Comparison of ENCODE assay signal across 8 mouse cellular contexts in genomic region chr10:53580137-53580536, GRCm38 (mm10). TPM values are rescaled to one million over a fixed set of nuclear protein-coding genes. Genes with fewer than 3 reads are reported as not detected.
A peak's percentile ranks its signal among the peaks of the same experiment; 100 is the strongest.
DNase-seq lines count a peak whose midpoint lies in the region; ATAC-seq and TF ChIP-seq lines count a peak whose summit lies in the region.
"Had no signal": no experiment of that assay in that cellular context is flagged by ENCODE, and none has a peak within 500 bp of the region (broad histone marks: within the 10 kb centered on the region; RNA-seq: fewer than 3 reads in every experiment).

No protein-coding gene starts in this region.

- DNase-seq in MEL (ENCODE audit: low read depth, low spot score): peak; percentile 82
- peak; percentile 28 for DNase-seq in kidney, postnatal 10 days
- peak; percentile 13 for DNase-seq in midbrain, postnatal 0 days (ENCODE audit: low spot score)
- no peak for DNase-seq in adrenal gland, postnatal 4 days (ENCODE audit: low spot score in 2 of 2)

- H3K4me2 ChIP-seq in forebrain, embryonic 15.5 days (replicated peaks): peak overlapping the region; percentile 76
- peak overlapping the region; percentile 74 for H3K4me2 ChIP-seq in midbrain, postnatal 0 days (ENCODE audit: low read depth, low read length, poor library complexity, severe bottlenecking)

- H3K27ac ChIP-seq in ES-Bruce4 (ENCODE audit: insufficient read depth, low read length) (no peak overlapping the region), MEL (ENCODE audit: control insufficient read depth, low read depth, low read length) (peak overlapping the region; percentile 59)
- no peak overlapping the region for H3K27ac ChIP-seq in forebrain, embryonic 15.5 days (replicated peaks)
- H3K27ac ChIP-seq in midbrain, postnatal 0 days (ENCODE audit: low read depth, low read length): no peak overlapping the region

- H3K4me1 ChIP-seq in ES-Bruce4 (ENCODE audit: control insufficient read depth, insufficient read depth, low read length): no peaks in the 10 kb centered on the region
- H3K4me1 ChIP-seq in MEL (ENCODE audit: control insufficient read depth in 1 of 2, insufficient read depth in 2 of 2, low read length in 2 of 2): peaks cover 0 to 3% of the 10 kb centered on the region in 2 experiments; a peak in 2 of 4 replicates
- peaks cover 5% of the 10 kb centered on the region for H3K4me1 ChIP-seq in forebrain, embryonic 15.5 days
- H3K4me1 ChIP-seq in midbrain, postnatal 0 days (ENCODE audit: insufficient read depth, low read length): no peaks in the 10 kb centered on the region

- no peaks in the 10 kb centered on the region for H3K27me3 ChIP-seq in ES-Bruce4 (ENCODE audit: control insufficient read depth, insufficient read depth, low read length, poor library complexity, severe bottlenecking)
- H3K27me3 ChIP-seq in MEL (ENCODE audit: control insufficient read depth in 1 of 2, insufficient read depth in 2 of 2, low read length in 2 of 2): no peaks in the 10 kb centered on the region
- no peaks in the 10 kb centered on the region for H3K27me3 ChIP-seq in forebrain, embryonic 15.5 days
- H3K27me3 ChIP-seq in midbrain, postnatal 0 days (ENCODE audit: insufficient read depth, low read length): no peaks in the 10 kb centered on the region

- H3K4me3 ChIP-seq in ES-Bruce4 (ENCODE audit: low read depth, low read length) (peak overlapping the region; percentile 81), MEL (ENCODE audit: control insufficient read depth in 1 of 2, insufficient read depth in 1 of 2, low read depth in 2 of 2, low read length in 2 of 2) (peak overlapping the region; percentile 67 to 90)
- peak overlapping the region; percentile 41 for H3K4me3 ChIP-seq in forebrain, embryonic 15.5 days
- H3K4me3 ChIP-seq in midbrain, postnatal 0 days (ENCODE audit: low read depth, low read length): peak overlapping the region; percentile 30
- H3K4me3 ChIP-seq: myocyte had no signal

- TF ChIP-seq RAD21 in MEL (IDR thresholded peaks at IDR 0.05; ENCODE audit: low read depth, low read length): no peak

- TF ChIP-seq CTCF in ES-Bruce4 (IDR thresholded peaks at IDR 0.05; ENCODE audit: low read depth, low read length) (no peak), MEL (IDR thresholded peaks at IDR 0.05 in 2 of 3, conservative IDR thresholded peaks at IDR 0.05 in 1 of 3; ENCODE audit: control insufficient read depth in 1 of 3, insufficient read depth in 1 of 3, low read depth in 2 of 3, low read length in 3 of 3, poor library complexity in 1 of 3, severe bottlenecking in 1 of 3) (no peak)
- TF ChIP-seq CTCF in midbrain, postnatal 0 days (IDR thresholded peaks at IDR 0.05): no peak

- peak overlapping the region; percentile 46 for H3K9ac ChIP-seq in ES-Bruce4 (ENCODE audit: low read depth, poor library complexity, severe bottlenecking)
- H3K9ac ChIP-seq in MEL (ENCODE audit: control insufficient read depth, low read depth, low read length, poor library complexity, severe bottlenecking): peak overlapping the region; percentile 67
- H3K9ac ChIP-seq in forebrain, embryonic 15.5 days (replicated peaks): no peak overlapping the region
- H3K9ac ChIP-seq in midbrain, postnatal 0 days (replicated peaks; ENCODE audit: low read length, poor library complexity, severe bottlenecking): no peak overlapping the region

- TF ChIP-seq POLR2A in ES-Bruce4 (IDR thresholded peaks at IDR 0.05; ENCODE audit: insufficient read depth, low read length): no peak
- TF ChIP-seq POLR2A in MEL (IDR thresholded peaks at IDR 0.05; ENCODE audit: control insufficient read depth in 1 of 2, insufficient read depth in 1 of 2, low read depth in 1 of 2, low read length in 2 of 2, poor library complexity in 1 of 2): peak in 1 of 2 experiments; percentile 44; a peak in 1 of 4 replicates

- no peak for TF ChIP-seq EP300 in ES-Bruce4 (IDR thresholded peaks at IDR 0.05; ENCODE audit: insufficient read depth, low read depth, low read length)
- no peak for TF ChIP-seq EP300 in MEL (IDR thresholded peaks at IDR 0.05; ENCODE audit: low read depth in 1 of 2, low read length in 2 of 2)

- H3K9me3 ChIP-seq in ES-Bruce4 (replicated peaks; ENCODE audit: control insufficient read depth, insufficient read depth, low read length, poor library complexity, severe bottlenecking) (no peaks in the 10 kb centered on the region), MEL (replicated peaks; ENCODE audit: insufficient read depth, low read length) (no peaks in the 10 kb centered on the region)
- H3K9me3 ChIP-seq in forebrain, embryonic 15.5 days: no peaks in the 10 kb centered on the region
- no peaks in the 10 kb centered on the region for H3K9me3 ChIP-seq in midbrain, postnatal 0 days (ENCODE audit: low read length)

- ATAC-seq in forebrain, embryonic 15.5 days (replicated peaks): peak; percentile 67
- peak; percentile 60 for ATAC-seq in midbrain, postnatal 0 days (ENCODE audit: low FRiP score)
- ATAC-seq in monocyte, adult 5-6 weeks (replicated peaks; ENCODE audit: insufficient number of reproducible peaks, low FRiP score, low TSS enrichment, poor library complexity, severe bottlenecking): no peak

- H3K36me3 ChIP-seq in ES-Bruce4 (ENCODE audit: control insufficient read depth, insufficient read depth, low read length, poor library complexity, severe bottlenecking) (no peaks in the 10 kb centered on the region), MEL (ENCODE audit: control insufficient read depth in 1 of 2, insufficient read depth in 2 of 2, low read length in 2 of 2) (peaks cover 0 to 4% of the 10 kb centered on the region in 2 experiments; a peak in 1 of 4 replicates)
- no peaks in the 10 kb centered on the region for H3K36me3 ChIP-seq in forebrain, embryonic 15.5 days
- H3K36me3 ChIP-seq in midbrain, postnatal 0 days (ENCODE audit: insufficient read depth, low read length): no peaks in the 10 kb centered on the region

- H3K79me2 ChIP-seq in MEL (ENCODE audit: control insufficient read depth, insufficient read depth, low read length, poor library complexity): no peaks in the 10 kb centered on the region

- WGBS in forebrain, embryonic 15.5 days: 23% methylated on average over 7 of the region's 7 CpGs
- WGBS in midbrain, postnatal 0 days: 27% methylated on average over 6 of the region's 7 CpGs

TF ChIP-seq in MEL, 35 proteins besides CTCF, POLR2A, EP300 and RAD21 (continues in another document):
- TF ChIP-seq MYC (IDR thresholded peaks at IDR 0.05; ENCODE audit: low read depth, low read length): peak; percentile 78
- TF ChIP-seq ZC3H11A (IDR thresholded peaks at IDR 0.05; ENCODE audit: low read depth, low read length): no peak
- TF ChIP-seq JUND (IDR thresholded peaks at IDR 0.05; ENCODE audit: low read depth, low read length): no peak
- no peak for TF ChIP-seq GABPA (IDR thresholded peaks at IDR 0.05; ENCODE audit: low read depth, low read length)
- TF ChIP-seq TCF12 (IDR thresholded peaks at IDR 0.05; ENCODE audit: low read depth, low read length): no peak
- no peak for TF ChIP-seq CHD2 (IDR thresholded peaks at IDR 0.05; ENCODE audit: low read length)
- TF ChIP-seq BHLHE40 (IDR thresholded peaks at IDR 0.05; ENCODE audit: borderline replicate concordance, low read depth, low read length): no peak
- TF ChIP-seq NELFE (IDR thresholded peaks at IDR 0.05; ENCODE audit: low read depth, low read length): peak; percentile 40; the same call in 1 of the 2 replicates
- peak; percentile 62; the same call in 1 of the 2 replicates for TF ChIP-seq MAX (IDR thresholded peaks at IDR 0.05; ENCODE audit: low read length)
- TF ChIP-seq ZMIZ1 (IDR thresholded peaks at IDR 0.05; ENCODE audit: low read depth, low read length): no peak
- TF ChIP-seq SIN3A (IDR thresholded peaks at IDR 0.05; ENCODE audit: low read length): 0 out of 2 replicates have a peak, but pooled peaks have one; percentile 35
- TF ChIP-seq TBP (IDR thresholded peaks at IDR 0.05; ENCODE audit: low read depth, low read length): 0 out of 2 replicates have a peak, but pooled peaks have one; percentile 29
- no peak for TF ChIP-seq TAL1 (IDR thresholded peaks at IDR 0.05; ENCODE audit: low read length)
- no peak for TF ChIP-seq ETS1 (IDR thresholded peaks at IDR 0.05; ENCODE audit: low read depth, low read length)
- TF ChIP-seq ZKSCAN1 (IDR thresholded peaks at IDR 0.05; ENCODE audit: low read depth, low read length): no peak
- no peak for TF ChIP-seq MAZ (IDR thresholded peaks at IDR 0.05; ENCODE audit: low read depth, low read length)
- no peak for TF ChIP-seq KAT2A (conservative IDR thresholded peaks at IDR 0.05; ENCODE audit: low read depth, low read length)
- TF ChIP-seq RCOR1 (IDR thresholded peaks at IDR 0.05; ENCODE audit: low read depth, low read length): no peak
- no peak for TF ChIP-seq ZNF384 (IDR thresholded peaks at IDR 0.05; ENCODE audit: low read depth, low read length)
- 0 out of 2 replicates have a peak, but pooled peaks have one; percentile 2 for TF ChIP-seq GATA1 (IDR thresholded peaks at IDR 0.05; ENCODE audit: low read depth, low read length)
- no peak for TF ChIP-seq POLR2AphosphoS5 (IDR thresholded peaks at IDR 0.05; ENCODE audit: borderline replicate concordance, low read depth, low read length)

RNA-seq across cellular contexts. Expression of gene Asf1a, which starts 16.4 kb away (rescaled TPM):
- polyA plus RNA-seq in ES-Bruce4 (2011; ENCODE audit: insufficient read depth, insufficient read length, low read depth, missing spikeins) (50.4 and 59.0 TPM in 2 replicates), MEL (2012; ENCODE audit: insufficient read depth in 1 of 2, insufficient read length in 2 of 2, low read depth in 1 of 2, low replicate concordance in 2 of 2, missing spikeins in 1 of 2) (10 to 100 TPM in 1 of 2 experiments, not detected in 1; 91.4 TPM)
- 63.8 and 65.1 TPM in 2 replicates for total RNA-seq in MEL (2012; rRNA removed)
- polyA plus RNA-seq in forebrain, embryonic 15.5 days (2015; fragmentation: Nextera tagmentation; extraction: Ambion mirVana): 101 and 114 TPM in 2 replicates
- total RNA-seq in midbrain, postnatal 0 days (2014; rRNA removed): 27.3 and 39.7 TPM in 2 replicates
- 50.8 and 51.8 TPM in 2 replicates for polyA plus RNA-seq in midbrain, postnatal 0 days (2015; fragmentation: Nextera tagmentation; extraction: Ambion mirVana)
- total RNA-seq in monocyte, adult 5-6 weeks (2017): 20.2 to 27.3 TPM (median 24.3 TPM) in 3 replicates
- 10 to 100 TPM; 51.8 to 54.6 TPM for total RNA-seq in adrenal gland, postnatal 4 days (2021)

RNA-seq across cellular contexts. Expression of gene Mcm9, which starts 50.1 kb away (rescaled TPM):
- polyA plus RNA-seq in ES-Bruce4 (2011; ENCODE audit: insufficient read depth, insufficient read length, low read depth, missing spikeins): 12.8 and 13.9 TPM in 2 replicates
- total RNA-seq in MEL (2012; rRNA removed): 5.2 and 5.3 TPM in 2 replicates
- polyA plus RNA-seq in MEL (2012; ENCODE audit: insufficient read depth in 1 of 2, insufficient read length in 2 of 2, low read depth in 1 of 2, low replicate concordance in 2 of 2, missing spikeins in 1 of 2): 10 to 100 TPM in 1 of 2 experiments, not detected in 1; 12.6 TPM
- polyA plus RNA-seq in forebrain, embryonic 15.5 days (2015; fragmentation: Nextera tagmentation; extraction: Ambion mirVana): 9.5 and 10.2 TPM in 2 replicates
- 3.1 and 5.9 TPM in 2 replicates for total RNA-seq in midbrain, postnatal 0 days (2014; rRNA removed)
- 4.6 and 5.7 TPM in 2 replicates for polyA plus RNA-seq in midbrain, postnatal 0 days (2015; fragmentation: Nextera tagmentation; extraction: Ambion mirVana)
- 21.5 to 39.5 TPM (median 37.9 TPM) in 3 replicates for total RNA-seq in monocyte, adult 5-6 weeks (2017)
- 10 to 100 TPM; 20.1 to 21.0 TPM for total RNA-seq in adrenal gland, postnatal 4 days (2021)

Comparison
In these comparisons a context has a peak if more than half of its experiments do, and no peak if none do; other contexts are left out.
1. H3K4me3 ChIP-seq: peak in every context shown above with its lines; median percentile 81 in ES-Bruce4; 78 in MEL; 41 in forebrain, embryonic 15.5 days; 30 in midbrain, postnatal 0 days.
2. H3K9ac ChIP-seq: peak in ES-Bruce4 (single experiment) and MEL (single experiment); none in forebrain, embryonic 15.5 days (single experiment) and midbrain, postnatal 0 days (single experiment).
3. DNase-seq: peak in MEL (single experiment), kidney, postnatal 10 days (single experiment) and midbrain, postnatal 0 days (single experiment); none in adrenal gland, postnatal 4 days (0 of 2).